ENCODE assay signal across 9 mouse cellular contexts in genomic region chrX:99725101-99725500, GRCm38 (mm10).
DNase-seq lines count a peak whose midpoint lies in the region; ATAC-seq and TF ChIP-seq lines count a peak whose summit lies in the region.
"Had no signal": no experiment of that assay in that cellular context is flagged by ENCODE, and none has a peak within 500 bp of the region (broad histone marks: within the 10 kb centered on the region; RNA-seq: fewer than 3 reads in every experiment).

No protein-coding gene starts in this region.

- H3K9me3 ChIP-seq in heart, embryonic 12.5 days (replicated peaks) = no peaks in the 10 kb centered on the region
- H3K9me3 ChIP-seq in E14TG2a.4 (ENCODE audit: low read length) = no peaks in the 10 kb centered on the region
- H3K9me3 ChIP-seq in hindbrain, postnatal 0 days (ENCODE audit: low read length) = no peaks in the 10 kb centered on the region
- H3K9me3 ChIP-seq: neural tube, embryonic 12.5 days had no signal

- H3K27ac ChIP-seq in heart, embryonic 12.5 days (ENCODE audit: poor library complexity, severe bottlenecking) = no peak overlapping the region
- H3K27ac ChIP-seq in hindbrain, postnatal 0 days = no peak overlapping the region
- H3K27ac ChIP-seq: neural tube, embryonic 12.5 days had no signal

- no peaks in the 10 kb centered on the region for H3K27me3 ChIP-seq in heart, embryonic 12.5 days (replicated peaks)
- H3K27me3 ChIP-seq in E14TG2a.4 (ENCODE audit: insufficient read depth, low read length) = no peaks in the 10 kb centered on the region
- H3K27me3 ChIP-seq in hindbrain, postnatal 0 days (ENCODE audit: insufficient read depth, low read length) = no peaks in the 10 kb centered on the region
- H3K27me3 ChIP-seq: neural tube, embryonic 12.5 days had no signal

- H3K9ac ChIP-seq in heart, embryonic 12.5 days = no peak overlapping the region
- H3K9ac ChIP-seq in hindbrain, postnatal 0 days (replicated peaks; ENCODE audit: low read length) = no peak overlapping the region
- H3K9ac ChIP-seq: neural tube, embryonic 12.5 days had no signal

- H3K36me3 ChIP-seq in heart, embryonic 12.5 days = no peaks in the 10 kb centered on the region
- no peaks in the 10 kb centered on the region for H3K36me3 ChIP-seq in E14TG2a.4 (ENCODE audit: insufficient read depth, low read length)
- no peaks in the 10 kb centered on the region for H3K36me3 ChIP-seq in hindbrain, postnatal 0 days (ENCODE audit: insufficient read depth, low read length)
- H3K36me3 ChIP-seq: neural tube, embryonic 12.5 days had no signal

- 2% methylated on average over 1 of the region's 1 CpGs for WGBS in heart, embryonic 12.5 days
- 4% methylated on average over 1 of the region's 1 CpGs for WGBS in hindbrain, postnatal 0 days

- peak; percentile 41 for TF ChIP-seq CTCF in E14TG2a.4 (conservative IDR thresholded peaks at IDR 0.05; ENCODE audit: low read length)
- peak; percentile 65 for TF ChIP-seq CTCF in hindbrain, postnatal 0 days (IDR thresholded peaks at IDR 0.05; ENCODE audit: low read depth)

- no peaks in the 10 kb centered on the region for H3K4me1 ChIP-seq in heart, embryonic 12.5 days (replicated peaks)
- peaks cover 5% of the 10 kb centered on the region; the same call in 1 of the 2 replicates for H3K4me1 ChIP-seq in E14TG2a.4 (replicated peaks; ENCODE audit: low read depth, low read length)
- H3K4me1 ChIP-seq in hindbrain, postnatal 0 days (ENCODE audit: insufficient read depth, low read length) = no peaks in the 10 kb centered on the region
- H3K4me1 ChIP-seq: neural tube, embryonic 12.5 days had no signal

- no peak overlapping the region for H3K4me3 ChIP-seq in heart, embryonic 12.5 days
- no peak overlapping the region for H3K4me3 ChIP-seq in E14TG2a.4 (replicated peaks; ENCODE audit: low read length)
- H3K4me3 ChIP-seq in hindbrain, postnatal 0 days (ENCODE audit: low read length) = no peak overlapping the region
- H3K4me3 ChIP-seq: neural tube, embryonic 12.5 days had no signal

- DNase-seq in heart, postnatal 4 days = peak; percentile 39
- peak; percentile 12 for DNase-seq in adrenal gland, postnatal 14 days
- DNase-seq in hindbrain, postnatal 0 days (ENCODE audit: low spot score) = peak; percentile 57
- DNase-seq in lung, postnatal 14 days = peak; percentile 27
- no peak for DNase-seq in thymus, postnatal 25 days

- ATAC-seq in heart, embryonic 12.5 days (ENCODE audit: insufficient number of reproducible peaks, low FRiP score) = no peak
- ATAC-seq in hindbrain, postnatal 0 days = no peak
- no peak for ATAC-seq in granulocyte monocyte progenitor cell, adult 5-6 weeks (replicated peaks; ENCODE audit: poor library complexity, severe bottlenecking)

- no peak overlapping the region for H3K4me2 ChIP-seq in heart, embryonic 12.5 days
- no peak overlapping the region for H3K4me2 ChIP-seq in hindbrain, postnatal 0 days (ENCODE audit: low read depth, low read length)
- H3K4me2 ChIP-seq: neural tube, embryonic 12.5 days had no signal
